Mouse (Mus musculus) urinary bladder, postnatal 4 days (tissue): ENCODE data around the gene Rtl5.
A peak's percentile ranks its signal among the peaks of the same experiment; 100 is the strongest.
"Not testable (repeated sequence)": the region's sequence is repeated elsewhere in the genome, so short reads cannot be mapped to it uniquely, and the experiment has no call there.

Experiments used
- DNase-seq, 2 experiments: peaks; one replicate each; pipeline ENCODE4 v3.0.0; 2021 to 2022; ENCODE audit warnings: low spot score in 2 of 2

The Rtl5 gene

GRCm38 (mm10) chrX:102070591-102071471 lies at the start of gene Rtl5:
TSS of gene Rtl5 (minus strand) at chrX:102071304.
- DNase-seq: peak; percentile 63 to 76

- peak; percentile 86 to 91 for DNase-seq
These were observed 48.1 kb upstream of the Rtl5 start, which contains the start of gene Pin4 for GRCm38 (mm10) chrX:102119042-102119864. TSS of gene Pin4 (plus strand) at chrX:102119447.

GRCm38 (mm10) chrX:102115676-102116075 lies 44.6 kb upstream of the Rtl5 start:
- no peak for DNase-seq

- DNase-seq: not testable (repeated sequence)
These were observed 38.2 kb upstream of the Rtl5 start for GRCm38 (mm10) chrX:102109349-102109748.

- not testable (repeated sequence) for DNase-seq
These were observed 32.7 kb upstream of the Rtl5 start for GRCm38 (mm10) chrX:102103830-102104229.

GRCm38 (mm10) chrX:102101886-102102285 lies 30.8 kb upstream of the Rtl5 start:
- DNase-seq: no peak

- no peak for DNase-seq
These were observed 23.3 kb upstream of the Rtl5 start for GRCm38 (mm10) chrX:102094381-102094904.

- no peak for DNase-seq
These were observed 19.5 kb upstream of the Rtl5 start for GRCm38 (mm10) chrX:102090605-102091004.

- DNase-seq: no peak
These were observed 14.8 kb upstream of the Rtl5 start for GRCm38 (mm10) chrX:102085798-102086443.

GRCm38 (mm10) chrX:102082340-102082739 lies 11.2 kb upstream of the Rtl5 start:
- DNase-seq: no peak

- no peak for DNase-seq
These were observed 10.6 kb upstream of the Rtl5 start for GRCm38 (mm10) chrX:102081573-102082279.

GRCm38 (mm10) chrX:102081076-102081475 lies 10.0 kb upstream of the Rtl5 start:
- DNase-seq: no peak

GRCm38 (mm10) chrX:102076886-102077765 lies 6.0 kb upstream of the Rtl5 start:
- DNase-seq: peak in 1 of 2 experiments; percentile 56

GRCm38 (mm10) chrX:102075158-102075557 lies 4.1 kb upstream of the Rtl5 start:
- DNase-seq: peak in 1 of 2 experiments; percentile 34

- DNase-seq: peak in 1 of 2 experiments; percentile 57
These were observed 3.3 kb upstream of the Rtl5 start for GRCm38 (mm10) chrX:102074435-102074834.

GRCm38 (mm10) chrX:102073605-102074325 lies 2.7 kb upstream of the Rtl5 start:
- DNase-seq: peak in 1 of 2 experiments; percentile 56

GRCm38 (mm10) chrX:102071517-102071916 lies 413 bp upstream of the Rtl5 start:
- DNase-seq: no peak

- peak in 1 of 2 experiments; percentile 54 for DNase-seq
These were observed 2.1 kb downstream of the Rtl5 start for GRCm38 (mm10) chrX:102068811-102069540.

- peak in 1 of 2 experiments; percentile 41 for DNase-seq
These were observed 4.0 kb downstream of the Rtl5 start for GRCm38 (mm10) chrX:102067118-102067517.
